Mouse (Mus musculus) left cerebral cortex, postnatal 4 days (tissue): ENCODE data around the gene Gzmd. TPM values are rescaled to one million over a fixed set of nuclear protein-coding genes. Genes with fewer than 3 reads are reported as not detected.
A peak's percentile ranks its signal among the peaks of the same experiment; 100 is the strongest.

Source experiments
- DNase-seq: peaks from one replicate; pipeline ENCODE4 v3.0.0-alpha.2; 2022
- intact Hi-C: fragments of 180-260 bp; cut with DNase I; formaldehyde crosslinking; loops from one replicate; pipeline ENCODE4 v1.15.1; 2025
- microRNA-seq: library from miRNA; unstranded; fragments of <30 nt; microRNA quantifications from one replicate; pipeline ENCODE4 v1.2.0, GENCODE M21; 2022
- total RNA-seq, 2 experiments: library from RNA; stranded (reverse); gene quantifications; 2 replicates each; pipeline ENCODE4 v1.2.3; 2021

Gene Gzmd
- total RNA-seq, 2 experiments from 2014 or later: not detected

DNA sequence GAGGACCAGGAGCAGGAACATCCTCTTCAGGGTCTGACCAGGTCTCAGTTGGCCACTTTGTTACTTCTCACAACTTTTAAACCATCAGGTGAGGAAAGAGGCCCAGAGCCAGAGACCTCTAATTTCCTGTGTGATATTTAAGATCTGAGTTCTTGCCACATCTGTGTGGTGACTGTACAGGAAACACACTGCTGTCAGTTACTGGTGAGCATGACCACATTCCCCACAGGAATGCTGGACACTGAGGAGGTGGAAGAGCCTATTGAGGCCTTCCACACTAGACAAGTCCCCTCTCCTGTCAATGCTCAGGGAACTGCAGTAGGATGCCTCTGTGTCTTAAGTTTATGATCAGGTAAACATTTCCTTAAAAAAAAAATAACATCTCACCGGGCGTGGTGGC lies 47.2 kb downstream of the Gzmd start, which contains the start of gene Mcpt8:
Gene Mcpt8, minus strand, starts transcription at position 107 of the 400 bp plus-strand sequence.
- DNase-seq: no peak
- intact Hi-C loops: no loop called here

DNA sequence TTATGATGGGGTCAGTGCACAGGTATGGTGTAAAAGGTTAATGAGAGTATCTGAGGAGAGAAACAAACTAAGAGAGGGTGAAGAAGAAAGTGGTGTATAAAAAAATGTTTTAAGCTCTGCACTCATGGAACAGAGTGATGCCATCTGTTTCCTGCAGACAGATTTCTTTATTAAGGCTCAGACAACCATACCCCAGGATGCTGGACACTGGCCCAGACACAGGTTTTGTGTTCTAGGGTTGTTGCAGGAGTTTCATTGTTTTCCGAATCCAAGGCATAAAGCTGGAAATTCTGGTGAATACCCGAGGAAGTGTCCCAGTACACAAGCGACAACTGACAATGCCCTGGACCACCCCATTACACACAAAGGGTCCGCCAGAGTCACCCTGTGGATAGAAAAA lies 50.4 kb downstream of the Gzmd start:
- peak; percentile 29 for DNase-seq
- intact Hi-C loops: no loop called here

Small RNA genes within 50 kb of the gene (microRNA-seq; reads per million reads assigned to microRNA genes)
- gene Mir6949: not detected

Other genes starting within 250 kb of the Gzmd start
- under 1 TPM; 0.44 to 0.74 TPM for gene Cbln3, start 248.2 kb downstream of the Gzmd start, total RNA-seq
- gene Khnyn, start 247.7 kb downstream of the Gzmd start, total RNA-seq: 10 to 100 TPM; 12.5 to 13.4 TPM
- 10 to 100 TPM; 63.1 to 75.9 TPM for gene Sdr39u1, start 232.3 kb downstream of the Gzmd start, total RNA-seq
- 10 to 100 TPM in 1 of 2 experiments, 1 to 10 TPM in 1; 9.8 to 12.4 TPM for gene Cma1, start 187.9 kb downstream of the Gzmd start, total RNA-seq
- gene Cma2, start 181.6 kb downstream of the Gzmd start, total RNA-seq: not detected
- gene Mcpt1, start 114.6 kb downstream of the Gzmd start, total RNA-seq: not detected
- not detected for gene Mcpt9, start 102.1 kb downstream of the Gzmd start, total RNA-seq
- not detected for gene Mcpt2, start 90.6 kb downstream of the Gzmd start, total RNA-seq
- gene Mcpt4, start 70.3 kb downstream of the Gzmd start, total RNA-seq: 1 to 10 TPM; 3.1 to 4.8 TPM
- gene Mcpt8, start 47.3 kb downstream of the Gzmd start, total RNA-seq: not detected
- under 1 TPM in 1 of 2 experiments, not detected in 1; 0.40 TPM for gene Ctsg, start 30.0 kb downstream of the Gzmd start, total RNA-seq
- gene Gzme, start 12.0 kb downstream of the Gzmd start, total RNA-seq: not detected
- not detected for gene Gzmg, start 27.0 kb upstream of the Gzmd start, total RNA-seq
- gene Gzmn, start 42.0 kb upstream of the Gzmd start, total RNA-seq: not detected
- not detected for gene Gzmf, start 78.8 kb upstream of the Gzmd start, total RNA-seq
- not detected for gene Gzmc, start 102.0 kb upstream of the Gzmd start, total RNA-seq
- gene Gzmb, start 129.7 kb upstream of the Gzmd start, total RNA-seq: not detected
- under 1 TPM; 0.28 to 0.30 TPM for gene Atp12a, start 232.5 kb upstream of the Gzmd start, total RNA-seq